Mouse (Mus musculus): ENCODE measurements around the gene Olfr640. TPM values are rescaled to one million over a fixed set of nuclear protein-coding genes. Genes with fewer than 3 reads are reported as not detected.

Olfr640 gene
- total and polyA plus RNA-seq, 2 experiments = not detected

- Histone ChIP-seq H3K4me1 (ENCODE audit: control insufficient read depth, insufficient read depth, low read length) (no peaks in the 10 kb centered on the region), H3K9ac (ENCODE audit: low read depth, low read length) (no peak within 1 kb of the TSS), H3K4me3 (ENCODE audit: insufficient read depth, low read depth, low read length) (no peak within 1 kb of the TSS), H3K36me3 (ENCODE audit: control insufficient read depth, insufficient read depth, low read length) (no peaks in the 10 kb centered on the region), H3K79me2 (ENCODE audit: control insufficient read depth, insufficient read depth, low read length) (no peaks in the 10 kb centered on the region), H3K27me3 (ENCODE audit: control insufficient read depth, insufficient read depth, low read length) (no peaks in the 10 kb centered on the region), H3K27ac (replicated peaks; ENCODE audit: insufficient read depth, low read depth, low read length) (no peak within 1 kb of the TSS)
- no peak for TF ChIP-seq POLR2A (IDR thresholded peaks at IDR 0.05; ENCODE audit: extremely low read depth, insufficient read depth, low read length)
- no peak for TF ChIP-seq CTCF (IDR thresholded peaks at IDR 0.05; ENCODE audit: low read depth, low read length)
- DNase-seq (ENCODE audit: extremely low read depth, low read depth, low spot score) = no peak
Measured at GRCm38 (mm10) chr7:103998446-103998845, 26.9 kb downstream of the Olfr640 start, which contains the start of gene Olfr638. Gene Olfr638 (plus strand): TSS chr7:103998746.

GRCm38 (mm10) chr7:103971782-103972181 is 53.6 kb downstream of the Olfr640 start:
- no peak overlapping the region for H3K9ac ChIP-seq (ENCODE audit: low read depth, low read length)
- H3K4me1 ChIP-seq (ENCODE audit: control insufficient read depth, insufficient read depth, low read length) = no peaks in the 10 kb centered on the region
- no peak for TF ChIP-seq POLR2A (IDR thresholded peaks at IDR 0.05; ENCODE audit: extremely low read depth, insufficient read depth, low read length)
- TF ChIP-seq CTCF (IDR thresholded peaks at IDR 0.05; ENCODE audit: low read depth, low read length) = no peak
- no peak overlapping the region for H3K4me3 ChIP-seq (ENCODE audit: insufficient read depth, low read depth, low read length)
- DNase-seq (ENCODE audit: extremely low read depth, low read depth, low spot score) = no peak
- WGBS = 44% methylated on average over 1 of the region's 1 CpGs
- no peak overlapping the region for H3K27ac ChIP-seq (replicated peaks; ENCODE audit: insufficient read depth, low read depth, low read length)
- no peaks in the 10 kb centered on the region for H3K36me3 ChIP-seq (ENCODE audit: control insufficient read depth, insufficient read depth, low read length)
- no peaks in the 10 kb centered on the region for H3K79me2 ChIP-seq (ENCODE audit: control insufficient read depth, insufficient read depth, low read length)
- no peaks in the 10 kb centered on the region for H3K27me3 ChIP-seq (ENCODE audit: control insufficient read depth, insufficient read depth, low read length)

GRCm38 (mm10) chr7:103970852-103971251 is 54.5 kb downstream of the Olfr640 start, which contains the start of gene Olfr635:
Gene Olfr635 (plus strand): TSS chr7:103971152.
- WGBS = 53% methylated on average over 1 of the region's 1 CpGs
- DNase-seq (ENCODE audit: extremely low read depth, low read depth, low spot score) = no peak
- H3K4me1 ChIP-seq (ENCODE audit: control insufficient read depth, insufficient read depth, low read length) = no peaks in the 10 kb centered on the region
- TF ChIP-seq POLR2A (IDR thresholded peaks at IDR 0.05; ENCODE audit: extremely low read depth, insufficient read depth, low read length) = no peak
- TF ChIP-seq CTCF (IDR thresholded peaks at IDR 0.05; ENCODE audit: low read depth, low read length) = no peak
- no peak within 1 kb of the TSS for H3K27ac ChIP-seq (replicated peaks; ENCODE audit: insufficient read depth, low read depth, low read length)
- no peak within 1 kb of the TSS for H3K4me3 ChIP-seq (ENCODE audit: insufficient read depth, low read depth, low read length)
- H3K27me3 ChIP-seq (ENCODE audit: control insufficient read depth, insufficient read depth, low read length) = no peaks in the 10 kb centered on the region
- H3K36me3 ChIP-seq (ENCODE audit: control insufficient read depth, insufficient read depth, low read length) = no peaks in the 10 kb centered on the region
- H3K9ac ChIP-seq (ENCODE audit: low read depth, low read length) = no peak within 1 kb of the TSS
- H3K79me2 ChIP-seq (ENCODE audit: control insufficient read depth, insufficient read depth, low read length) = no peaks in the 10 kb centered on the region

Other genes with a start within 250 kb of the Olfr640 start
Only the 30 nearest of the 31 such genes appear.
- gene Olfr67, start 233.8 kb downstream of the Olfr640 start, total RNA-seq (2014; rRNA removed) = not detected in 2 replicates
- not detected in 2 replicates for gene Olfr67, start 233.8 kb downstream of the Olfr640 start, polyA plus RNA-seq (2012; rRNA removed)
- 116 and 144 TPM in 2 replicates for gene Hbb-bt, start 211.6 kb downstream of the Olfr640 start, total RNA-seq (2014; rRNA removed)
- 56.2 and 75.5 TPM in 2 replicates for gene Hbb-bt, start 211.6 kb downstream of the Olfr640 start, polyA plus RNA-seq (2012; rRNA removed)
- 760 and 1,100 TPM in 2 replicates for gene Hbb-bs, start 197.5 kb downstream of the Olfr640 start, total RNA-seq (2014; rRNA removed)
- gene Hbb-bs, start 197.5 kb downstream of the Olfr640 start, polyA plus RNA-seq (2012; rRNA removed) = 551 and 848 TPM in 2 replicates
- gene Hbb-bh2, start 185.1 kb downstream of the Olfr640 start, total RNA-seq (2014; rRNA removed) = not detected in 2 replicates
- not detected in 2 replicates for gene Hbb-bh2, start 185.1 kb downstream of the Olfr640 start, polyA plus RNA-seq (2012; rRNA removed)
- gene Hbb-bh1, start 182.4 kb downstream of the Olfr640 start, total RNA-seq (2014; rRNA removed) = not detected in 2 replicates
- not detected in 2 replicates for gene Hbb-bh1, start 182.4 kb downstream of the Olfr640 start, polyA plus RNA-seq (2012; rRNA removed)
- gene Hbb-y, start 172.4 kb downstream of the Olfr640 start, total RNA-seq (2014; rRNA removed) = not detected in 2 replicates
- not detected in 2 replicates for gene Hbb-y, start 172.4 kb downstream of the Olfr640 start, polyA plus RNA-seq (2012; rRNA removed)
- not detected in 2 replicates for gene Olfr66, start 139.3 kb downstream of the Olfr640 start, total RNA-seq (2014; rRNA removed)
- not detected in 2 replicates for gene Olfr66, start 139.3 kb downstream of the Olfr640 start, polyA plus RNA-seq (2012; rRNA removed)
- gene Olfr64, start 131.1 kb downstream of the Olfr640 start, total RNA-seq (2014; rRNA removed) = not detected in 2 replicates
- gene Olfr64, start 131.1 kb downstream of the Olfr640 start, polyA plus RNA-seq (2012; rRNA removed) = not detected in 2 replicates
- not detected in 2 replicates for gene Olfr65, start 122.1 kb downstream of the Olfr640 start, total RNA-seq (2014; rRNA removed)
- not detected in 2 replicates for gene Olfr65, start 122.1 kb downstream of the Olfr640 start, polyA plus RNA-seq (2012; rRNA removed)
- gene Olfr631, start 96.7 kb downstream of the Olfr640 start, total RNA-seq (2014; rRNA removed) = not detected in 2 replicates
- gene Olfr631, start 96.7 kb downstream of the Olfr640 start, polyA plus RNA-seq (2012; rRNA removed) = not detected in 2 replicates
- gene Olfr632, start 91.2 kb downstream of the Olfr640 start, total RNA-seq (2014; rRNA removed) = not detected in 2 replicates
- not detected in 2 replicates for gene Olfr632, start 91.2 kb downstream of the Olfr640 start, polyA plus RNA-seq (2012; rRNA removed)
- not detected in 2 replicates for gene Olfr633, start 81.1 kb downstream of the Olfr640 start, total RNA-seq (2014; rRNA removed)
- not detected in 2 replicates for gene Olfr633, start 81.1 kb downstream of the Olfr640 start, polyA plus RNA-seq (2012; rRNA removed)
- not detected in 2 replicates for gene Olfr635, start 54.4 kb downstream of the Olfr640 start, total RNA-seq (2014; rRNA removed)
- gene Olfr635, start 54.4 kb downstream of the Olfr640 start, polyA plus RNA-seq (2012; rRNA removed) = not detected in 2 replicates
- gene Olfr638, start 26.8 kb downstream of the Olfr640 start, total RNA-seq (2014; rRNA removed) = not detected in 2 replicates
- gene Olfr638, start 26.8 kb downstream of the Olfr640 start, polyA plus RNA-seq (2012; rRNA removed) = not detected in 2 replicates
- under 0.01 TPM in 2 replicates for gene Olfr639, start 8.3 kb downstream of the Olfr640 start, total RNA-seq (2014; rRNA removed)
- gene Olfr639, start 8.3 kb downstream of the Olfr640 start, polyA plus RNA-seq (2012; rRNA removed) = not detected in 2 replicates
- gene Olfr641, start 9.9 kb upstream of the Olfr640 start, total RNA-seq (2014; rRNA removed) = not detected in 2 replicates
- not detected in 2 replicates for gene Olfr641, start 9.9 kb upstream of the Olfr640 start, polyA plus RNA-seq (2012; rRNA removed)
- not detected in 2 replicates for gene Olfr642, start 27.1 kb upstream of the Olfr640 start, total RNA-seq (2014; rRNA removed)
- gene Olfr642, start 27.1 kb upstream of the Olfr640 start, polyA plus RNA-seq (2012; rRNA removed) = not detected in 2 replicates
- not detected in 2 replicates for gene 4930516K23Rik, start 35.9 kb upstream of the Olfr640 start, total RNA-seq (2014; rRNA removed)
- gene 4930516K23Rik, start 35.9 kb upstream of the Olfr640 start, polyA plus RNA-seq (2012; rRNA removed) = not detected in 2 replicates
- not detected in 2 replicates for gene Olfr644, start 46.3 kb upstream of the Olfr640 start, total RNA-seq (2014; rRNA removed)
- gene Olfr644, start 46.3 kb upstream of the Olfr640 start, polyA plus RNA-seq (2012; rRNA removed) = not detected in 2 replicates
- gene Olfr645, start 59.9 kb upstream of the Olfr640 start, total RNA-seq (2014; rRNA removed) = not detected in 2 replicates
- not detected in 2 replicates for gene Olfr645, start 59.9 kb upstream of the Olfr640 start, polyA plus RNA-seq (2012; rRNA removed)
- gene Olfr646, start 79.3 kb upstream of the Olfr640 start, total RNA-seq (2014; rRNA removed) = not detected in 2 replicates
- not detected in 2 replicates for gene Olfr646, start 79.3 kb upstream of the Olfr640 start, polyA plus RNA-seq (2012; rRNA removed)
- not detected in 2 replicates for gene Ubqln5, start 104.3 kb upstream of the Olfr640 start, total RNA-seq (2014; rRNA removed)
- not detected in 2 replicates for gene Ubqln5, start 104.3 kb upstream of the Olfr640 start, polyA plus RNA-seq (2012; rRNA removed)
- gene Olfr643, start 111.8 kb upstream of the Olfr640 start, total RNA-seq (2014; rRNA removed) = not detected in 2 replicates
- not detected in 2 replicates for gene Olfr643, start 111.8 kb upstream of the Olfr640 start, polyA plus RNA-seq (2012; rRNA removed)
- not detected in 2 replicates for gene Ubqln3, start 117.7 kb upstream of the Olfr640 start, total RNA-seq (2014; rRNA removed)
- gene Ubqln3, start 117.7 kb upstream of the Olfr640 start, polyA plus RNA-seq (2012; rRNA removed) = not detected in 2 replicates
- gene Ubqlnl, start 125.0 kb upstream of the Olfr640 start, total RNA-seq (2014; rRNA removed) = not detected in 2 replicates
- gene Ubqlnl, start 125.0 kb upstream of the Olfr640 start, polyA plus RNA-seq (2012; rRNA removed) = not detected in 2 replicates
- gene Olfm5, start 139.3 kb upstream of the Olfr640 start, total RNA-seq (2014; rRNA removed) = not detected in 2 replicates
- not detected in 2 replicates for gene Olfm5, start 139.3 kb upstream of the Olfr640 start, polyA plus RNA-seq (2012; rRNA removed)
- not detected in 2 replicates for gene Olfr648, start 157.8 kb upstream of the Olfr640 start, total RNA-seq (2014; rRNA removed)
- not detected in 2 replicates for gene Olfr648, start 157.8 kb upstream of the Olfr640 start, polyA plus RNA-seq (2012; rRNA removed)
- gene Olfr649, start 170.4 kb upstream of the Olfr640 start, total RNA-seq (2014; rRNA removed) = not detected in 2 replicates
- gene Olfr649, start 170.4 kb upstream of the Olfr640 start, polyA plus RNA-seq (2012; rRNA removed) = not detected in 2 replicates
- 0.07 and 0.18 TPM in 2 replicates for gene Trim6, start 193.2 kb upstream of the Olfr640 start, total RNA-seq (2014; rRNA removed)
- 0.27 and 0.75 TPM in 2 replicates for gene Trim6, start 193.2 kb upstream of the Olfr640 start, polyA plus RNA-seq (2012; rRNA removed)
- gene Trim34a, start 218.9 kb upstream of the Olfr640 start, total RNA-seq (2014; rRNA removed) = 8.6 and 11.9 TPM in 2 replicates
- 2.0 and 2.2 TPM in 2 replicates for gene Trim34a, start 218.9 kb upstream of the Olfr640 start, polyA plus RNA-seq (2012; rRNA removed)